Mouse (Mus musculus): ENCODE results near the gene Ttc28. TPM values are rescaled to one million over a fixed set of nuclear protein-coding genes. Genes with fewer than 3 reads are reported as not detected.
A peak's percentile ranks its signal among the peaks of the same experiment; 100 is the strongest.

The Ttc28 gene
- polyA plus RNA-seq, 1 experiment: 4.8 TPM

- no peak for DNase-seq
- H3K27ac ChIP-seq (ENCODE audit: control insufficient read depth, insufficient read depth, low read length): no peak overlapping the region
- H3K4me3 ChIP-seq (ENCODE audit: control insufficient read depth, insufficient read depth, low read length): no peak overlapping the region
- no peak for TF ChIP-seq CTCF (IDR thresholded peaks at IDR 0.05; ENCODE audit: borderline replicate concordance, control insufficient read depth, extremely low read depth, insufficient read depth, low read length, poor library complexity)
- TF ChIP-seq POLR2A (IDR thresholded peaks at IDR 0.05; ENCODE audit: control insufficient read depth, extremely low read depth, insufficient read depth, low read length, poor library complexity): no peak
- no peaks in the 10 kb centered on the region for H3K4me1 ChIP-seq (replicated peaks; ENCODE audit: control insufficient read depth, insufficient read depth, low read length)
- no peaks in the 10 kb centered on the region for H3K27me3 ChIP-seq (ENCODE audit: control insufficient read depth, insufficient read depth, low read length)
- 78% methylated on average over 19 of the region's 19 CpGs for WGBS
- no peaks in the 10 kb centered on the region for H3K36me3 ChIP-seq (ENCODE audit: control insufficient read depth, insufficient read depth, low read length)
Observed at GRCm38 (mm10) chr5:111151882-111152759, 272.5 kb downstream of the Ttc28 start.

GRCm38 (mm10) chr5:111154586-111154985 lies 275.0 kb downstream of the Ttc28 start:
- no peak for TF ChIP-seq POLR2A (IDR thresholded peaks at IDR 0.05; ENCODE audit: control insufficient read depth, extremely low read depth, insufficient read depth, low read length, poor library complexity)
- TF ChIP-seq CTCF (IDR thresholded peaks at IDR 0.05; ENCODE audit: borderline replicate concordance, control insufficient read depth, extremely low read depth, insufficient read depth, low read length, poor library complexity): no peak
- peaks cover 3% of the 10 kb centered on the region for H3K4me1 ChIP-seq (replicated peaks; ENCODE audit: control insufficient read depth, insufficient read depth, low read length)
- no peak overlapping the region for H3K4me3 ChIP-seq (ENCODE audit: control insufficient read depth, insufficient read depth, low read length)
- H3K27ac ChIP-seq (ENCODE audit: control insufficient read depth, insufficient read depth, low read length): no peak overlapping the region
- no peaks in the 10 kb centered on the region for H3K36me3 ChIP-seq (ENCODE audit: control insufficient read depth, insufficient read depth, low read length)
- H3K27me3 ChIP-seq (ENCODE audit: control insufficient read depth, insufficient read depth, low read length): no peaks in the 10 kb centered on the region
- DNase-seq: no peak
- WGBS: 94% methylated on average over 7 of the region's 7 CpGs

- Histone ChIP-seq H3K27ac (ENCODE audit: control insufficient read depth, insufficient read depth, low read length) (no peak overlapping the region), H3K27me3 (ENCODE audit: control insufficient read depth, insufficient read depth, low read length) (no peaks in the 10 kb centered on the region), H3K4me1 (replicated peaks; ENCODE audit: control insufficient read depth, insufficient read depth, low read length) (peaks cover 8% of the 10 kb centered on the region), H3K4me3 (ENCODE audit: control insufficient read depth, insufficient read depth, low read length) (no peak overlapping the region), H3K36me3 (ENCODE audit: control insufficient read depth, insufficient read depth, low read length) (no peaks in the 10 kb centered on the region)
- 97% methylated on average over 4 of the region's 4 CpGs for WGBS
- no peak for TF ChIP-seq CTCF (IDR thresholded peaks at IDR 0.05; ENCODE audit: borderline replicate concordance, control insufficient read depth, extremely low read depth, insufficient read depth, low read length, poor library complexity)
- no peak for TF ChIP-seq POLR2A (IDR thresholded peaks at IDR 0.05; ENCODE audit: control insufficient read depth, extremely low read depth, insufficient read depth, low read length, poor library complexity)
- DNase-seq: no peak
Observed at GRCm38 (mm10) chr5:111155271-111155670, 275.7 kb downstream of the Ttc28 start.

- TF ChIP-seq POLR2A (IDR thresholded peaks at IDR 0.05; ENCODE audit: control insufficient read depth, extremely low read depth, insufficient read depth, low read length, poor library complexity) (no peak), CTCF (IDR thresholded peaks at IDR 0.05; ENCODE audit: borderline replicate concordance, control insufficient read depth, extremely low read depth, insufficient read depth, low read length, poor library complexity) (no peak)
- no peak for DNase-seq
- WGBS: 92% methylated on average over 12 of the region's 12 CpGs
- H3K27me3 ChIP-seq (ENCODE audit: control insufficient read depth, insufficient read depth, low read length): no peaks in the 10 kb centered on the region
- peaks cover 12% of the 10 kb centered on the region for H3K4me1 ChIP-seq (replicated peaks; ENCODE audit: control insufficient read depth, insufficient read depth, low read length)
- no peaks in the 10 kb centered on the region for H3K36me3 ChIP-seq (ENCODE audit: control insufficient read depth, insufficient read depth, low read length)
- H3K27ac ChIP-seq (ENCODE audit: control insufficient read depth, insufficient read depth, low read length): no peak overlapping the region
- no peak overlapping the region for H3K4me3 ChIP-seq (ENCODE audit: control insufficient read depth, insufficient read depth, low read length)
Observed at GRCm38 (mm10) chr5:111155928-111156327, 276.3 kb downstream of the Ttc28 start.

- 92% methylated on average over 9 of the region's 9 CpGs for WGBS
- DNase-seq: no peak
- TF ChIP-seq POLR2A (IDR thresholded peaks at IDR 0.05; ENCODE audit: control insufficient read depth, extremely low read depth, insufficient read depth, low read length, poor library complexity) (no peak), CTCF (IDR thresholded peaks at IDR 0.05; ENCODE audit: borderline replicate concordance, control insufficient read depth, extremely low read depth, insufficient read depth, low read length, poor library complexity) (no peak)
- Histone ChIP-seq H3K27ac (ENCODE audit: control insufficient read depth, insufficient read depth, low read length) (no peak overlapping the region), H3K36me3 (ENCODE audit: control insufficient read depth, insufficient read depth, low read length) (no peaks in the 10 kb centered on the region), H3K27me3 (ENCODE audit: control insufficient read depth, insufficient read depth, low read length) (no peaks in the 10 kb centered on the region), H3K4me1 (replicated peaks; ENCODE audit: control insufficient read depth, insufficient read depth, low read length) (peaks cover 12% of the 10 kb centered on the region), H3K4me3 (ENCODE audit: control insufficient read depth, insufficient read depth, low read length) (no peak overlapping the region)
Observed at GRCm38 (mm10) chr5:111158266-111158665, 278.7 kb downstream of the Ttc28 start.

GRCm38 (mm10) chr5:111159628-111160321 lies 280.2 kb downstream of the Ttc28 start:
- H3K36me3 ChIP-seq (ENCODE audit: control insufficient read depth, insufficient read depth, low read length): no peaks in the 10 kb centered on the region
- 25% methylated on average over 23 of the region's 23 CpGs for WGBS
- H3K4me3 ChIP-seq (ENCODE audit: control insufficient read depth, insufficient read depth, low read length): peak overlapping the region; percentile 5; the same call in 1 of the 2 replicates
- H3K27ac ChIP-seq (ENCODE audit: control insufficient read depth, insufficient read depth, low read length): peak overlapping the region; percentile 2; the same call in 1 of the 2 replicates
- no peaks in the 10 kb centered on the region for H3K27me3 ChIP-seq (ENCODE audit: control insufficient read depth, insufficient read depth, low read length)
- H3K4me1 ChIP-seq (replicated peaks; ENCODE audit: control insufficient read depth, insufficient read depth, low read length): peaks cover 12% of the 10 kb centered on the region
- TF ChIP-seq CTCF (IDR thresholded peaks at IDR 0.05; ENCODE audit: borderline replicate concordance, control insufficient read depth, extremely low read depth, insufficient read depth, low read length, poor library complexity) (no peak), POLR2A (IDR thresholded peaks at IDR 0.05; ENCODE audit: control insufficient read depth, extremely low read depth, insufficient read depth, low read length, poor library complexity) (no peak)
- DNase-seq: peak; percentile 47
